In the genomic region with DNA sequence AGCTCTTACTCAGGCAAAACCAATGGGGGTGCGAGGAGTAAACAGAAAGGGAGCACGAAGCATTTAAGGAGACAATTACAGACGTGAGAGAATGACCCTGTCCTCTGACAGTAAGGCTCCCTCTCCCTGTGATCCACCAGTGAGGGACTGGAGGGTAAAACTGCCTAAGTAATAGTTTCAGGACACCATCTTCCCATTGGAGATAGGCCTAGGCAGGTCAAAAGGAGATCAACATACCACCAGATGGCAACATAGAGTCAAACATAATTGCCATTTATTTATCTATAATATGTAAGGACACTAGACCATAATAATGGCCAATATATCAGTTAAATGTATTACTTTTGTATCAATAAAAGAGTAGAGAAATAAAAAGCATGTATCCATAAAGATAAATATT, we compare ENCODE assay signal across 9 mouse cellular contexts.
DNase-seq lines count a peak whose midpoint lies in the region; ATAC-seq and TF ChIP-seq lines count a peak whose summit lies in the region.
"Had no signal": no experiment of that assay in that cellular context is flagged by ENCODE, and none has a peak within 500 bp of the region (broad histone marks: within the 10 kb centered on the region; RNA-seq: fewer than 3 reads in every experiment).

No protein-coding gene starts in this region.

- H3K27ac ChIP-seq in kidney, postnatal 0 days = no peak overlapping the region
- H3K27ac ChIP-seq in forebrain, embryonic 15.5 days (replicated peaks) = no peak overlapping the region

- no peak overlapping the region for H3K9ac ChIP-seq in kidney, postnatal 0 days (ENCODE audit: low read depth, low read length)
- H3K9ac ChIP-seq in forebrain, embryonic 15.5 days (replicated peaks) = no peak overlapping the region

- ATAC-seq in kidney, postnatal 0 days (replicated peaks; ENCODE audit: low FRiP score, low read depth) = peak; percentile 52; the same call in 1 of the 2 replicates
- 0 out of 2 replicates have a peak, but pooled peaks have one; percentile 46 for ATAC-seq in forebrain, embryonic 15.5 days (replicated peaks)

- H3K36me3 ChIP-seq in kidney, postnatal 0 days (ENCODE audit: insufficient read depth, low read length) = no peaks in the 10 kb centered on the region
- H3K36me3 ChIP-seq in forebrain, embryonic 15.5 days = no peaks in the 10 kb centered on the region

- peak; percentile 57 for DNase-seq in cerebellum, adult 9-10 months
- no peak for DNase-seq in cerebellum, adult 11 months
- DNase-seq in kidney, postnatal 0 days (ENCODE audit: low spot score) = peak; percentile 58
- no peak for DNase-seq in kidney, adult 11 months
- DNase-seq in 416B (ENCODE audit: low read depth) = peak; percentile 46
- no peak for DNase-seq in spleen, postnatal 36 days (ENCODE audit: low spot score in 2 of 2)
- no peak for DNase-seq in adrenal gland, postnatal 25 days
- DNase-seq: gastrocnemius, postnatal 14 days had no signal

- no peak overlapping the region for H3K4me3 ChIP-seq in kidney, postnatal 0 days (replicated peaks; ENCODE audit: low read depth, low read length)
- no peak overlapping the region for H3K4me3 ChIP-seq in forebrain, embryonic 15.5 days

- H3K4me1 ChIP-seq in kidney, postnatal 0 days (replicated peaks; ENCODE audit: insufficient read depth, low read length) = no peaks in the 10 kb centered on the region
- H3K4me1 ChIP-seq in forebrain, embryonic 15.5 days = peaks cover 24% of the 10 kb centered on the region

- no peaks in the 10 kb centered on the region for H3K27me3 ChIP-seq in kidney, postnatal 0 days (ENCODE audit: insufficient read depth, low read length)
- H3K27me3 ChIP-seq in forebrain, embryonic 15.5 days = no peaks in the 10 kb centered on the region

- H3K4me2 ChIP-seq in kidney, postnatal 0 days (ENCODE audit: low read length) = no peak overlapping the region
- no peak overlapping the region for H3K4me2 ChIP-seq in forebrain, embryonic 15.5 days (replicated peaks)

- no peaks in the 10 kb centered on the region for H3K9me3 ChIP-seq in kidney, postnatal 0 days (replicated peaks; ENCODE audit: low read length)
- H3K9me3 ChIP-seq in forebrain, embryonic 15.5 days = no peaks in the 10 kb centered on the region

- TF ChIP-seq CTCF in kidney, postnatal 0 days (IDR thresholded peaks at IDR 0.05; ENCODE audit: low read depth) = peak; percentile 67

- 43% methylated on average over 3 of the region's 3 CpGs for WGBS in kidney, postnatal 0 days
- WGBS in forebrain, embryonic 15.5 days = 46% methylated on average over 3 of the region's 3 CpGs

Comparison
In these comparisons a context has a peak if more than half of its experiments do, and no peak if none do; other contexts are left out.
1. DNase-seq: peak in cerebellum, adult 9-10 months (single experiment), kidney, postnatal 0 days (single experiment) and 416B (single experiment); none in cerebellum, adult 11 months (single experiment), kidney, adult 11 months (single experiment), spleen, postnatal 36 days (0 of 2) and adrenal gland, postnatal 25 days (single experiment).